Mouse (Mus musculus) midbrain, postnatal 0 days (tissue): Measurements from ENCODE around the gene Gm21627. TPM values are rescaled to one million over a fixed set of nuclear protein-coding genes. Genes with fewer than 3 reads are reported as not detected.
"Not testable (repeated sequence)": the region's sequence is repeated elsewhere in the genome, so short reads cannot be mapped to it uniquely, and the experiment has no call there.

ENCODE experiments used
- ATAC-seq: fragments of 200-750 bp; cut with Nextera tagmentation; 2 replicates; pipeline ENCODE4 v1.8.0; 2017; ENCODE audit warnings: moderate number of reproducible peaks, mild to moderate bottlenecking, moderate TSS enrichment, moderate library complexity; ENCODE audit not compliant: low FRiP score
- DNase-seq: peaks from one replicate; pipeline ENCODE4 v3.0.0-alpha.2; 2015; ENCODE audit warnings: low spot score
- H3K27ac ChIP-seq: fragments of 300-500 bp; sonication (generic); 2 replicates; pipeline ENCODE4 v1.5.1; 2014; ENCODE audit warnings: low read depth, mild to moderate bottlenecking, low read length, mixed read lengths
- H3K27me3 ChIP-seq: fragments of 300-500 bp; sonication (generic); 2 replicates; pipeline ENCODE4 v1.6.1; 2014; ENCODE audit warnings: low read length, control low read depth, mixed read lengths; ENCODE audit not compliant: insufficient read depth
- H3K36me3 ChIP-seq: fragments of 300-500 bp; sonication (generic); 2 replicates; pipeline ENCODE4 v1.6.1; 2014; ENCODE audit warnings: low read length, control low read depth, mixed read lengths; ENCODE audit not compliant: insufficient read depth
- H3K4me1 ChIP-seq: fragments of 300-500 bp; sonication (generic); 2 replicates; pipeline ENCODE4 v1.6.1; 2014; ENCODE audit warnings: mild to moderate bottlenecking, control low read depth, antibody characterized with exemption, low read length, mixed read lengths; ENCODE audit not compliant: insufficient read depth
- H3K4me2 ChIP-seq: fragments of 300-500 bp; sonication (generic); 2 replicates; pipeline ENCODE4 v1.6.1; 2014; ENCODE audit warnings: low read depth, mild to moderate bottlenecking, low read length, mixed read lengths; ENCODE audit not compliant: poor library complexity, severe bottlenecking
- H3K4me3 ChIP-seq: fragments of 300-500 bp; sonication (generic); 2 replicates; pipeline ENCODE4 v1.5.1; 2014; ENCODE audit warnings: low read depth, mild to moderate bottlenecking, low read length, moderate library complexity
- H3K9ac ChIP-seq: fragments of 300-500 bp; sonication (generic); replicated peaks from 2 replicates; pipeline ENCODE4 v1.6.1; 2014; ENCODE audit warnings: mild to moderate bottlenecking, low read length, moderate library complexity, mixed read lengths; ENCODE audit not compliant: poor library complexity, severe bottlenecking
- H3K9me3 ChIP-seq: fragments of 300-500 bp; sonication (generic); 2 replicates; pipeline ENCODE4 v1.6.1; 2016; ENCODE audit warnings: low read length, control low read depth
- WGBS: fragments of 180-500 bp; shearing (Covaris S2); extraction: QIAGEN DNeasy Blood & Tissue Kit; methylation state at CpG from one replicate; pipeline ENCODE4 v1.1.7; 2014; 5-methylcytosine and 5-hydroxymethylcytosine counted together
- polyA plus RNA-seq: library from polyadenylated mRNA; unstranded; fragments of >200 nt; fragmentation: Nextera tagmentation; extraction: Ambion mirVana; gene quantifications from 2 replicates; pipeline ENCODE4 v1.2.1, GENCODE M21; 2015
- total RNA-seq: library from RNA; depleted of rRNA; stranded (reverse); fragments of >200 nt; gene quantifications from 2 replicates; pipeline ENCODE4 v1.2.3, GENCODE M21; 2014; rRNA removed

Gene Gm21627
- total RNA-seq (not detected in 2 replicates), polyA plus RNA-seq (not detected in 2 replicates)

GRCm38 (mm10) chrY:63228127-63228526 lies at the start of gene Gm21627:
TSS of gene Gm21627 (plus strand) at chrY:63228427.
- not testable (repeated sequence) for H3K4me2 ChIP-seq, DNase-seq, H3K27me3 ChIP-seq, H3K9ac ChIP-seq, H3K9me3 ChIP-seq, H3K36me3 ChIP-seq, H3K4me3 ChIP-seq, ATAC-seq, H3K4me1 ChIP-seq, H3K27ac ChIP-seq
- WGBS = no CpG with 5 or more reads among the region's 6 CpGs
